ENCODE assay signal across 24 mouse cellular contexts in genomic region chr12:104987936-104988335, GRCm38 (mm10).
"Had no signal": no experiment of that assay in that cellular context is flagged by ENCODE, and none has a peak within 500 bp of the region (broad histone marks: within the 10 kb centered on the region; RNA-seq: fewer than 3 reads in every experiment).

No protein-coding gene starts in this region.

- H3K4me2 ChIP-seq: heart, embryonic 11.5 days; heart, embryonic 13.5 days; heart, embryonic 15.5 days; hindbrain, embryonic 13.5 days; hindbrain, embryonic 15.5 days; kidney, embryonic 15.5 days; limb, embryonic 13.5 days; limb, embryonic 15.5 days had no signal

- H3K36me3 ChIP-seq: heart, embryonic 13.5 days; heart, embryonic 15.5 days; hindbrain, embryonic 13.5 days; hindbrain, embryonic 15.5 days; kidney, embryonic 15.5 days; limb, embryonic 13.5 days; limb, embryonic 15.5 days had no signal

- H3K27me3 ChIP-seq: heart, embryonic 13.5 days; heart, embryonic 15.5 days; hindbrain, embryonic 13.5 days; hindbrain, embryonic 15.5 days; kidney, embryonic 15.5 days; limb, embryonic 13.5 days; limb, embryonic 15.5 days had no signal

- H3K9ac ChIP-seq: heart, embryonic 13.5 days; heart, embryonic 15.5 days; hindbrain, embryonic 13.5 days; hindbrain, embryonic 15.5 days; kidney, embryonic 15.5 days; limb, embryonic 13.5 days; limb, embryonic 15.5 days had no signal

- H3K4me3 ChIP-seq: heart, adult 2 months; heart, embryonic 13.5 days; heart, embryonic 15.5 days; hindbrain, embryonic 13.5 days; hindbrain, embryonic 15.5 days; kidney, embryonic 15.5 days; limb, embryonic 13.5 days; limb, embryonic 15.5 days had no signal

- H3K9me3 ChIP-seq: heart, embryonic 13.5 days; heart, embryonic 15.5 days; hindbrain, embryonic 13.5 days; hindbrain, embryonic 15.5 days; kidney, embryonic 15.5 days; limb, embryonic 13.5 days; limb, embryonic 15.5 days had no signal

- H3K27ac ChIP-seq: heart, adult 2 months; heart, embryonic 13.5 days; heart, embryonic 15.5 days; hindbrain, embryonic 13.5 days; hindbrain, embryonic 15.5 days; hindbrain, postnatal 0 days; kidney, embryonic 15.5 days; kidney, postnatal 0 days; limb, embryonic 13.5 days; limb, embryonic 15.5 days had no signal

- ATAC-seq: hindbrain, postnatal 0 days had no signal

- DNase-seq: gastrocnemius, postnatal 14 days; gastrocnemius, postnatal 36 days; heart, adult 11 months; heart, adult 2 months; heart, postnatal 14 days; heart, postnatal 36 days; kidney, adult 11 months; kidney, adult 2 months; kidney, adult 9 months; kidney, postnatal 14 days; kidney, postnatal 36 days; layer of hippocampus, adult 9-11 months; layer of hippocampus, postnatal 36 days; left cerebral cortex, postnatal 4 days had no signal
